Mouse (Mus musculus) retina, postnatal 7 days (tissue): ENCODE data around the gene Jam3.

Experiments
- DNase-seq: peaks from one replicate; pipeline ENCODE4 v3.0.0-alpha.2; 2012; ENCODE audit warnings: low read depth, low spot score

The Jam3 gene

DNA sequence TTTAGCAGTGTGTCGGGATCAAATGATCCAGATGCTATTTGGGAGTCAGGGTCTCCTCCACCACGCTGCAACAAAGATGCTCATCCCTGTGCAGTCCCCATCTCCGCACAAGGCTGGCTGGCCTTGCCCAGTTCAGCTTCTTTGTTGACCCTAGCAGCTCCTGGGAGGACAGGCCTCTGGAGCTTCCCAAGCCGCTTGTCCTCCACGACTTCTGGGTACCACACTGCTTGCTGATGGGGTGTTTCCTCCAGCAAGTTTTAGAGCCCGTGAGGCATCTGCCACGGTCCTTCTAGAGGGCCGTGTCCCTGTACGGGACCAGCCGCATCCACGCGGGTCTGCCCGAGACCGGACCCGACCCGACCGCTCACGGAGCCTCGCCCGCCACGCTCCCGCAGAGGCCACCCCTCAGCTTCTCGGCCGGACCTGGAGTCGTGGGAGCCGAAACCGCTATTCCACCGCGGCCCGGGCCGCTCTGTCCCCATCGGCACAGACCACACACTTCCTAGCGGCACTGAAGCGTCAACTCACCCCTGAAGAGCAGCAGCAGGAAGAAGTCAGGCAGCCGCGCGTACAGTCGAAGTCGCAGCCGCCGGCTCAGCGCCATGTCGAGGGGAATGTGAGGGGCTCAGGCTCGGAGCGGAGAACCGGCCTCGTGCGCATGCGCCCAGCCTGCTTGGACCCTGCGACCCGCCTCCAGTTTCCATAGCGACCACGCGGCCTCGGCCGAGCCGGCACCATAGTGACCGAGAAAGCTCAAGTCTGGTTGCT, at the start of gene Jam3:
Jam3 (minus strand) TSS at position 659 of the 768 bp plus-strand sequence.
- peak; percentile 88 for DNase-seq

DNA sequence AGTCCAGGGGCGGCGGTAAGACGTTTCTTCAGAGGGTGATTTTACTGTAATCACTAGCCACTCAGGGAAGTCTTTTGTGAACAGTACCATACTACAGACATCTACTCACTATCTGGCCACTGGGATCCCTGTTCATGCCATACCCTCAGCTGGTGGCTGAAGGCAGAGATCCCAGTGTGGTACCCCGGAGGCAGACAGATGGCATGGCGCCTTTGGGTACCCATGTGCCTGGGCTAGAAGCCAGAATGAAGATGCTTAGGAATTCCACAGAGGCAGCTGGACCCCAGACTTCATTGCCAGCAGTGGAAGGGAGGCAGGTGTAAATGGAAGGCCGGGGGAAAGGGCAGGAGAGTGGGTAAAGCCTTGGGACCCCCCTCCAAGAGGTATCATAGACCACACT, 49.0 kb upstream of the Jam3 start:
- DNase-seq, result no peak

DNA sequence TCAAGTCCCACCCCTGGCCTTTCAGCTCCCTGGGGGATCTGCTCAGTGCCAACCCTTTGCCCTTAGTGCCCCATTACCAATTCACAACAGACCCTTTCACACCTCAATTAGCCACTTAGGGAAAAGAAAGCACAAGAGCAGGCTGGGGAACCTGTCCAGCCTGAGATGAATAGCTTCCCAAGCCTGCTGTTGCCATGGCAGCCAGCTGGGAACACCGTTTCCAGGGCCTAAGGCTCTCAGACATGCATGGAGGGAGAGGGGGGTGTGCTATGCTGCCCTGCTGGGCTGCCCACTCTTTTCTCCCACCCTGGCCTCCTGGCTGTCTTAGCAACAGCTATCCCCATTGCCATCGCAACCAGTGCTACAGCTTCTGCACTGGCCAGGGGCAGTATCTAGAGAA, 47.9 kb upstream of the Jam3 start:
- peak; percentile 35 for DNase-seq

DNA sequence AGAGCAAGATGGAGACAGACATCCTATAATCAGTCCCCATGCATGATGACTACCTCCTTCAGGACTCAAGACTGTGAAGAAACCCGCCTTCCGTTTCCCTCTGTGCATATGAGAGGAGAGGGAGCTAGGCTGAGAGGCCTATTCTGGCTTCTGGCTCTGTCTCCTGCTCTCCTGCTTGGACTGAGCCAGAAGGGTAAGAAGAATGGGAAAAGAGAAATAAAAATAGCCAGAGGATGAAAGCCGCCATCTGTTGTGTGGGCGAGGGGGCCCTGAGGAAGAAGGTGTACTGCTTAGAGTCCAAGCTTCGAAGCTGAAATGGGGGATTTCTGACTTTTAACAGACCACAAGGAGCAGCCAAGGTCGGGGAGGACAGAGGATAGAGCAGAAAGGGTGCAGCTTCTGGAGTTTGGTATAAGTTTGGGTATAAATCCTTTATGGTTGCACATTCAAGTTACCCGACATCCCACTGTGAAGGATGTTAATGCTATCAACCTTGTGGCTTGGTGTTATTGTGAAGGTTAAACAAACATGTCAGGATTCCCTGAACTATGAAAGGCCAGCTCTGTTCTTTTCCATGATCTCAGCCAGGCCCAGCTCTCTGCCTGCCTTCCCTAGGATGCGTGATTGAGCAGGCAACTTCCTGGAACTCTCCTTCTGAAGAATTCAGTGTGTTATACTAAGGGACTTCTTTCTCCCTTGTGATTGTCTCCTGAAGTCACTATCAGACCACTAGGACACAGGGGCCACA, 46.4 kb upstream of the Jam3 start:
- DNase-seq, result no peak

DNA sequence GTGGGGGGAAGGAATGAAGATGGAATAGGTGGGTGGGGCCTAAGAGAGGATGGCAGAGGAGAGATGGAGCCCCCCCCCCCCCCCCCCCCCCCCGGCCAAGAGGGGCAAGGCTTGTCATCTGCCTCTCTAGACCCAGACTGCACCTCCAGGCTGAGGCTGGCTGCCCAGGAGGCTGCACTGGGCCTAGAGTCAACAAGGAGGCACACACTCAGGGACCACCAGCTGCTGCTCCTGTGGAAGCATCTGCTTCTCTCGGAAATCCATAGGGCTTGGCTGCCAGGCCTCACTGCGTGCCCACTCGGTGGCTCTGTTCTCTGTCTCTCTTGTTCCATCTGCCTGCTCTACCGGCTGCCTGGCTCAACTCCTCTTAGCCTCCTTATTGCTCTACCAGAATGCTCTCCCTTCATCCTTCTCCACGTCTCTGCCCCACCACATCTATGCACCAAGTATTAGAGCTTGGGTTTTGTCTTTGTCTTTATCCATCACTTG, 38.4 kb upstream of the Jam3 start:
- DNase-seq, result no peak

DNA sequence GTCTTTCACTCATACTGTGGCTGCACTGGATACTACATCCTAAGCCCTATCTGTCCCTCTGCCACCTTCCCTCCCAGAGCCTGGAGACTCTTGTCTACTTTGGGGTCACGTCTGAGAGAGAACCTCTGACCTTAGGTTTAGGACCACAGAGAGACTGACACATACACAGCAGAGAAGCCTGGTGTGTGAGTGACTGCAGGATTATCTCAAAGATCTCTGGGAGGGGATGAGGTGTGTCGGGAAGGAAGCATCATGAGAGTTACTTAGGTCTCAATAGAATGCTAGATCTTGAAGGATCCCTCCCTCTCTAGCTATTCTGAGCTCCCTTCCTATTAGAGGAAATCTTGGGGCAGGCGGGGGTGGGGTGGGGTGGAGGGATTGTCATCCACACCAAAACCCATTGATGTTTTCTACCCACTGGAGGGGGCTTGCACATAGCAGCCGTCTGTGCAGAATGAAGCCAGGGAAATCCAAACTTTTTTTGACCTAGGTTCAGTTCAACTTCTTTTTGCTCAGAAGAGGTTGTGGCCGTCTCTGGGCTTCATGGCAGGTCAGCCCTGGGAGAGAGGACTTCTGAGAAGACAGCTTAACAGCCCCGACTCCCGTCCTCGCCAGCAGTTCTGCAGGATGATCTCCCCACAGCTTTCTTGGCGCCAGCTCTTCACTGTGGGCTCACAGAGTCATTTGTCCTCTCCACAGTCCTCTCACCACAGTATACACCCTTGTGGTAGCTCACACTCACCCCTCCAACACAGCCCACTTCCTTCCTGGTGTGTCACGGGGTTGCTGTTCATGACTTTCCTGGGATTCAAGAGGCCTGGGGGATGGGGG, 37.8 kb upstream of the Jam3 start:
- no peak for DNase-seq

DNA sequence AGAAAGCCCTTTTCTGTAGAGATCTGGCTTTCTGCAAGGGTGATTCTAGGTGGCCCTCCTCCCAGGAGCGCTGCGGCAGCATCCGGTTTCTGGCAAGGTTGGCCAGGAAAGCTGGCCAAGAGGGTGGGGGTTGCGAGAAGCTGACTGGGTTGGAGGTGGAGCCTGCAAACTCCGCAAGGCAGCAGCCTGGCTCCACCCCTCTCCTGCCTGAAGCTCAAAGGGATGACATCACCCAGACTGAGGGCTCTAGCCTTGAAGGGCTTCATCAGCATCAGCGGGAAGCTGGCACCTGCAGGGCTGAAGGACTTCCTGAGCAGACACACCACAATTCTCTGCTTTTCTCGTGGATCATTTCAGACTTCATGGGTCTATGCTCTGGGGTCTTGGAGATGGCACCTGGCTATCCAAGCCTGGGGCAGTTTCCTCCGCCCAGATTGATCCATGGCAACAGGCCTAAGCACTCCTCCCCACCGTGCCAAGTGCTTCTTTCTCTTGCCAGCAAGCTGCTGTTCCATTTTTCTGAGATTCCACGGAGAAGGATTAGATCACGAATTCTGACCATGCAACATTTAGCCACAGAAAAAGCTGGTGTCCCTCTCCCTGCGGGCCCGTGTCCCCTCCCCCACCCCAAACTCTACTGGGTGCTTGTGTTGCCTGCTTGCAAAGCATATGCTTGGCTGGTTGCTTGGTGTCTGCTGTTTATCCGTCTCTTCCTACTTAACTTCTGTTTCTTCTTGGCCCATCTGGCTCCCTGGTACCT, 37.0 kb upstream of the Jam3 start:
- no peak for DNase-seq

DNA sequence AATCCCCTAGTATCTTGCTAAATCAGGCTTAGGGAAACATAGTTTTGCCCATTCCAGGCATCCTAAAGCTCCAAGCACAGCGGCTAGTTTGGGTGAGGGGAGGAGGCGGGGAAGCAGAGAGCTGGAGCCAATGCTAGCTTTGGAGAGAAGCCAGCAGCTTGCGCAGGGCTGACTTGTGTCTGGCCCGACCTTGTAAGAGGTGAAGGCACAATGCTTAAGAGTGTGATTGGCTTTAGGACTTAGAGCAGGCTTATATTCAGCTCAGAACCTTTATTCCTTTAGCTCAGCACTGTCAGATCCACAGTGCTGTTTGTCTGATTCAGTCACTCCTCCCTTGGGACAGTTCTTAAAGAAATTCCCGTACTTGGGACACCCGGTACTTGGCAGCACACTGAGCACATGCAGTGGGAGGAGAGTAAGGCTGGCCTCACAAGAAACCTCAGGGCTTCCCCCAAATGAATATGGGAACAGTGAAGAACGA, 36.3 kb upstream of the Jam3 start:
- DNase-seq, result peak; percentile 53

DNA sequence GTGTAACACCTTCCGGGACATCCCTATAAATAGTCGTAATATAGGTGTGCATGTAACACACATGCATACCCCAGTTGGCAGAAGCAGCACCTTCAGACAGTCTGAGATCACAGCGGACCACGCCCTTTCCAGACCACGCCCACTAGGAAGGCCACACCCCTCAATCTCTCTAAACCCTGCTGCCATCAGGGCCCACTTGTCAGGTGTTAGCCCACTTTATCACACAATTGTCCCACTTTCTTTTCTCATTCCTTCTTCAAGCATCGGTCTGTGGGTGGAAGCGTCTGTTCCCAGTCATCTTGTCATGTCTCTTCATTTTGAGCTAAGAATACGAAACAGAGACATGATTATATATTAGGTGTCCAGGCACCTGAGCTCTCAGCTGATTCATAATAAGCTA, 35.2 kb upstream of the Jam3 start:
- no peak for DNase-seq

DNA sequence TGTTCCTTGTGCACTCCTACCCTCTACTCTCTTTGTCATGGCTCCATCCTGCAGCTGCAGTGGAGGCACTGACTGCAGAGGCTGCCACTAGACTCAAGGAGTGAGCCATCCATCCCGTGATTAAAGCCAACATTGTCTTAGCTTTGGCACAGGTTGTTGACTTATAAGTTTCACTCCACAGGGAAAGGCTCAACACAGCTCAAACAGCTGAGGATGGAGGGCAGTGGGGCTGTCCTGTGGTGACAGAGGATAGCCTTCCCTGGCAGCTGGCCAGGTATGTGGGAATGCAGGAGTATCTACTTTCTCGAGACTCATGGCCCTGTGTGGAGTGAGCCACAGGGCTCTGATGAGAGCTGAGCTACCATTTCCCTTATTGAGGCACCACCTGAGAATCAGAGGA, 34.1 kb upstream of the Jam3 start:
- no peak for DNase-seq

DNA sequence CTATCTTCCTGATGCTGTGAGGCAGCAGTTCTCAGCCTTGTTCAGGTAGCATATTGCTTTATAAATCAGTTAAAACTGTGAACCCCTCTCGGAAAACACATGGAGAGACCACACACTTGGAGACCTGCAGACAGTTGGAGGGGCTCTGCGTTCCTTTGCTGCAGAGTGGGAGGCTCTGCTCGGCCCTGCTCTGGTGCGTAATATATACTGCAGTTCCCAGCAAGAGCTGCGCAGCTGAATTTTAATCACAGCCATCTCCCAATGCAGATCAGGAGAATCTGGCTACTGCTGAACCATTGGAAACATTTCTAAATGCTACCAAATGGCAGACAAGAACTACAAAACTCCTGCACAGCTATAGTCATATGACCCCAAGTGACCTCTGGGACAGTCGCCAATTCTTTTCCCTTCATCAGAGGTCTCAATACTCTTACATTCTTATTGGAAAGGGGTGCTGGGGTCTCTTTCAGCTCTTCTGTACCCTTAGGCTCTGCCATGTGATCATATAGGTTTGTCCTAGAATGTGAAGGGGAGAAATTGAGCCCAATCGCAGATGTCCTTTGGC, 33.5 kb upstream of the Jam3 start:
- no peak for DNase-seq

DNA sequence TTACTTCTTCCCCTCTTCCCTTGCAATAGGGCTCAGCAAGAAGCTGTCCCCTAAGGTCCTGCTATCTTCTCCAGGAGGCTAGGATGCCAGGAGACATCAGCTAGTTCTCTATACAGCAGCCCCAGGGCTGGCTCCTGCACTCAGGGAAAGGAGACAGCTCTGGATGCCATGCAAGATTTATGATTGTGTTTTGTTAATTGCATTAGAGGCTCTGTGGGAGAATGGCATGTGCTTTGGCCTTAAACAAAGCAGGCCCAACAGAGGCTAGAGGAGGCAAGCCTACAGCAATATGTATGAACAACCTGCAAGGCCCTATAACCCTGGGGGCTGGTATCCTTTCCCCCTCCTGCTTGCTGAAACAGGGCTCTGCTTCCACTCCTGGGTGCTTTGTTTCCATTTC, 30.6 kb upstream of the Jam3 start:
- no peak for DNase-seq

DNA sequence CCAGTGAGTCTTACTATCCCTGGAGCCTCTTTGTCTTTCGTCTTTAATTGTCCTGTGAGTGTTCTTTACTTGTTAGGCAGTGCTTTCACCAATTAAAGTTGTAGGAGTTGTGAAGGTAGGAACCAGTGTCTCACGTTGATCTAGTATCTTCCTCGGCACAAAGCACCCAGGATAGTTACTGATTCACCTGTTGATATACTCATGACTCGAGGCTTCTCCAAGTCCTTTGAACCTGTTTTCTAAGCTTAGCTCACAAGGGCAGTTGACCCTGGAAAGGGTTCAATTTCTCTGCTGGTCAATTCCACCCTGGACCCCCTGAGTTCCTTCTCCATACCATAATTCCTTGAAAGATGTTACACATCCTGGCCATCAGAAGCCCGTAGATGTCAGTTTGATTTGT, 26.9 kb upstream of the Jam3 start:
- no peak for DNase-seq

DNA sequence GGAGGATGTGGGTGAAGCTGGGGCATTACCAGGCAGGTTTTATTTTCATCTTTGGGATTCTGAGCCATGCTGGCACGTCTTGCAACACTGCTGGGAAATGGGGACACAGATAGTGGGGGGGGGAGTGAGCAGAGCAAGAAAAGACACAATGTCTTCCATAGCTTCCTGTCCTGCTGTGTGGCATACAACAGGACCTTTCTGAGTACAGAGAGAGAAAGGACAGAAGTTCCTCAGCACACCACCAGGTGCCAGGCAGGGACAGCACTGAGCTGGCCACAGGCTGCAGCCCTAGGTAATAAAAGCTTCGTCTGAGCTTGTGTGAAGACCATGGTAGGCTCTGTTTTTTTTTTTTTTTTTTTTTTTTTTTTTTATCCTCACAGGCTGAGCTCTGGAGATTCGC, 25.3 kb upstream of the Jam3 start:
- no peak for DNase-seq

DNA sequence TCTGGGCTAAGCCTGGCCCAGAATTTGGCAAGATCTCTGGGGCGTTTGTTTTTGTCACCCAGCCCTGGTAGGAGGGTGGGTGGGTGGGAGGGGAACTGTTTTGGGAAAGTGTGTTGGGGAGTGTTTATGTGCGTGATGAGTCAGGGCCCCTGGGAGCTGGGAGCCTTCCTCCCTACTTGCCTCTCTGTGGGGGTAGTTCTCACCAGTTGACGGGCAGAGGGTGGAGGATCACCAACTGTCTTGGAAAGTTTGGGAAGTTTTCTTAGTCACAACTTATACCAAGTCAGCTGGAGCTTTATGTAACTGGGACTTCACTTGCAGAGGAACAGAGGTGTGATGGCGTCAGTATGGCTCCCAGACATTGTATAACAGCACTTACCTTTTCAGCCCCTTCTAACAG, 23.7 kb upstream of the Jam3 start:
- DNase-seq, result no peak

DNA sequence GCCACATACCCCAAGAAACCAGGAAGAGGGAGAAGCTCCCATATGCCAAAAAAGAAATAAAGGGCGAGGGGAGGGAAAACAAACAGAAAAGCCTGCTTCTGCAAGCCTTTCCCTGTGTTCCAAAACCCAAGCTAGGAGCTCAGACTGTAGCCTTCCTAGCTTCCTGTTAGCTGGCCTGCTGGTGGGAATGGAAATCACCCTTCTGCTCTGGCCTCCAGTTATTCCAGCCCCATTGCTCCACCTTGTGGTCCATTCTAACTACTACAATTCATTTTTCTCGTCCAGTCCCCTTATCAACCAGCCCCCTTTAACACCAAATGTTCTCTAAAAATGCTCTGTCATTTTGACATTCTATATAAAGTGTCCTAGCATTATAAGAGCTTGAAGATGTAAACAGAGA, 20.9 kb upstream of the Jam3 start:
- DNase-seq, result peak; percentile 74

DNA sequence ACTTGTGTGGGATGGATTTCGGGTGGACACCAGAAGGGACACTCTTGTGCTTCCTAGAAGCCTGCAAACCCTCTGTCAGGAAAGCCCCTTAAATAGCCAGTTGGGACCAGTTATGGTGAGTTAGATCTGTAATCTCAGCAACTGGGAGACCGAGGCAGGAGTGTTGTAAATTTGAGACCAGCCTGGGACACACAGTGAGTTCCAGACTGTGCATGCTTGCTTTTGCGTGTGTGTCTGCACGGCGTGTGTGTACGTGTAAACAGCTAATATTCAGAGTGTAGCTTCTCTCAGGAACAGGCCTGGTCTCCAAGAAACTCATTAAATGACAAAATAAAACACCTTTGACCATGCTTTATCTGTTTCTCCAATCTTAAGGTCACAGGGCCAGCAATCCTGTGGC, 20.5 kb upstream of the Jam3 start:
- no peak for DNase-seq

DNA sequence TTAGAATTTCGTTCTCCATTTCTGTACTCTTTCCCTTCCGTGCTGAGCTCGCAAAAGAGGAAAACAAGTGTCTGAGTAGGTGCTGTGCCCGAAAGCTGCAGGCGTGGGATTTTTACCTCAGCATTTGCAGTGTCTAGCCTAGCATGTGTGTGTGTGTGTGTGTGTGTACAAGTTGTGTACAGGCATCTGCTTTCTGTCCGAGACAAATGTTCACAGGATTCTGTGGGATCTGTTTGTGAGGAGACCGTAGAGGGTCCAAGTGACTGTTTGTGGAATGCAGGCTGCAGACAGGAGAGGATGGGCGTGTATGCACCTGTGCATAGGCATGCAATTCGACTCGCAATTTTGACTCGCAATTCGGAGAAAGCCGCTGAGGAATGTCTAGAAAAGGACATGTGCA, 20.0 kb upstream of the Jam3 start:
- no peak for DNase-seq

DNA sequence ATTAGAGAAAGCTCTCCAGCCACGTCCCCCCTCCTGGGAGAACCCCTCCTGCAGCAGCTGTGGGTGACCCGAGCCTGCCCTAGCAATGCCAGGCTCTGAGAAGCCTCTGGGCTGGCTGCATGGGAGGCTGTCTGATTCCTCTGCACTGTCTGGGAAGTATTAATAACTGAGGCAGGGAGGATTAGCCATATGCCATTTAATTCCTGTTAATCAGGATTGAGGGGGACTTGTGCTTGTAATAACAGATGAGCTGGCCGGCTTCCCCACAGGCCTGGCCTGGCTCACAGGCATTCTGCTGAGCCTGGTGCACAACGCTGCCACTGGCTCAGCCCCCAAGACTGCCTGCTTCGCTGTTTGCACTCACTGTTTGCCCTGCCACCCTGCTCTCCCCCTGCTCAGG, 18.9 kb upstream of the Jam3 start:
- peak; percentile 85 for DNase-seq

DNA sequence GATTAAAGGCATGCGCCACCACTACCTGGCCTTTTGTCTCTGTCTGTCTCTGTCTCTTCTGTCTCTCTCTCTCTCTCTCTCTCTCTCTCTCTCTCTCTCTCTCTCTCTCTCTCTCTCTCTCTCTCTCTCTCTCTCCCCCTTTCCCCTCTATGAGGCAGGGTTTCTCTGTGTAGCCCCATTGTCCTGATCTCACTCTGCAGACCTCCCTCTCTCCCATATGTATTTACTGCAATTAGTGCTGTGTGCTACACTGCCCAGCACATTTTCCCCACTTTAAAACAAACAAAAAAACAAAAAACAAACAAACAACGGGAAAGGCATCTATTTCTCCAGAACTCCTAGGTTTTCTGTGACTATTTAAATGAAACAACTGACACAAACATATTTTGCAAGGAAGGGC, 18.4 kb upstream of the Jam3 start:
- no peak for DNase-seq

DNA sequence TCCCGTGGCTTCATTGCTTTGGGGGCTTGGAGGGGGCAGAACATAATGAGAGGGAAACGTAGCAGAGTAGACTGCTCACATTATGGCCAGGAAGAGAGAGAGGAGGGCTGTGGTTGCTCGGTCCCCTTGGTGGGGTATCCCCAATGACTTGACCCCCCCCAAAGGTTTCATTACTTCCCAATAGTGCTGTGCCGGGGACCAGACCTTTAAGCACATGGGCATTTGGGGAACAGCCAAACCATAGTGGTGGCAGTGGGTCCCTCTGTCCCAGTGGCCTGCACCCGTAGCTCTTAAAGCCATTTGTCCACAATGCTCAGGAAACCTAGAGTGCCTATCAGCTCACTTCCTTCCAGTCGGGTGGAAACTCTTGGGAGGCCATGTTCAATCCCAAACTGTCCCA, 17.6 kb upstream of the Jam3 start:
- no peak for DNase-seq
